Mouse (Mus musculus) kidney, embryonic 14.5 days (tissue): ENCODE measurements around the gene Il1rap. TPM values are rescaled to one million over a fixed set of nuclear protein-coding genes. Genes with fewer than 3 reads are reported as not detected.

Experiments
- ATAC-seq: fragments of 200-750 bp; cut with Nextera tagmentation; 2 replicates; pipeline ENCODE4 v1.8.0; 2017; ENCODE audit warnings: moderate number of reproducible peaks, mild to moderate bottlenecking, moderate TSS enrichment, moderate library complexity; ENCODE audit not compliant: low FRiP score, low TSS enrichment
- H3K27ac ChIP-seq: fragments of 300-500 bp; sonication (generic); 2 replicates; pipeline ENCODE4 v1.5.1; 2014; ENCODE audit warnings: low read depth, mild to moderate bottlenecking, low read length, moderate library complexity, mixed read lengths
- H3K27me3 ChIP-seq: fragments of 300-500 bp; sonication (generic); 2 replicates; pipeline ENCODE4 v1.6.1; 2014; ENCODE audit warnings: mild to moderate bottlenecking, low read length; ENCODE audit not compliant: control insufficient read depth, insufficient read depth
- H3K36me3 ChIP-seq: fragments of 300-500 bp; sonication (generic); 2 replicates; pipeline ENCODE4 v1.6.1; 2014; ENCODE audit warnings: low read length, mixed read lengths; ENCODE audit not compliant: control insufficient read depth, insufficient read depth
- H3K4me1 ChIP-seq: fragments of 300-500 bp; sonication (generic); 2 replicates; pipeline ENCODE4 v1.6.1; 2014; ENCODE audit warnings: low read length, mixed read lengths; ENCODE audit not compliant: control insufficient read depth, insufficient read depth
- H3K4me2 ChIP-seq: fragments of 300-500 bp; sonication (generic); replicated peaks from 2 replicates; pipeline ENCODE4 v1.6.1; 2014; ENCODE audit warnings: low read depth, mild to moderate bottlenecking, low read length
- H3K4me3 ChIP-seq: fragments of 300-500 bp; sonication (generic); 2 replicates; pipeline ENCODE4 v1.5.1; 2014; ENCODE audit warnings: mild to moderate bottlenecking, low read length
- H3K9ac ChIP-seq: fragments of 300-500 bp; sonication (generic); 2 replicates; pipeline ENCODE4 v1.6.1; 2014; ENCODE audit warnings: low read depth, mild to moderate bottlenecking, low read length, moderate library complexity
- H3K9me3 ChIP-seq: fragments of 300-500 bp; sonication (generic); 2 replicates; pipeline ENCODE4 v1.6.1; 2016; ENCODE audit warnings: low read length; ENCODE audit not compliant: control insufficient read depth
- WGBS: fragments of 180-500 bp; shearing (Covaris S2); extraction: QIAGEN DNeasy Blood & Tissue Kit; methylation state at CpG from one replicate; pipeline ENCODE4 v1.1.7; 2014; 5-methylcytosine and 5-hydroxymethylcytosine counted together
- polyA plus RNA-seq: library from polyadenylated mRNA; unstranded; fragments of >200 nt; fragmentation: Nextera tagmentation; extraction: Ambion mirVana; gene quantifications from 2 replicates; pipeline ENCODE4 v1.2.1, GENCODE M21; 2014

Gene Il1rap
- polyA plus RNA-seq, 1 experiment from 2014 or later, result 11.6 TPM

GRCm38 (mm10) chr16:26700440-26701103 lies 119.1 kb downstream of the Il1rap start:
- H3K4me1 ChIP-seq, result no peaks in the 10 kb centered on the region
- WGBS, result 81% methylated on average over 8 of the region's 8 CpGs
- ATAC-seq, result no peak
- H3K9me3 ChIP-seq, result no peaks in the 10 kb centered on the region
- no peak overlapping the region for H3K4me2 ChIP-seq
- H3K27ac ChIP-seq, result no peak overlapping the region
- H3K27me3 ChIP-seq, result no peaks in the 10 kb centered on the region
- no peak overlapping the region for H3K4me3 ChIP-seq
- H3K36me3 ChIP-seq, result no peaks in the 10 kb centered on the region
- H3K9ac ChIP-seq, result no peak overlapping the region

DNA sequence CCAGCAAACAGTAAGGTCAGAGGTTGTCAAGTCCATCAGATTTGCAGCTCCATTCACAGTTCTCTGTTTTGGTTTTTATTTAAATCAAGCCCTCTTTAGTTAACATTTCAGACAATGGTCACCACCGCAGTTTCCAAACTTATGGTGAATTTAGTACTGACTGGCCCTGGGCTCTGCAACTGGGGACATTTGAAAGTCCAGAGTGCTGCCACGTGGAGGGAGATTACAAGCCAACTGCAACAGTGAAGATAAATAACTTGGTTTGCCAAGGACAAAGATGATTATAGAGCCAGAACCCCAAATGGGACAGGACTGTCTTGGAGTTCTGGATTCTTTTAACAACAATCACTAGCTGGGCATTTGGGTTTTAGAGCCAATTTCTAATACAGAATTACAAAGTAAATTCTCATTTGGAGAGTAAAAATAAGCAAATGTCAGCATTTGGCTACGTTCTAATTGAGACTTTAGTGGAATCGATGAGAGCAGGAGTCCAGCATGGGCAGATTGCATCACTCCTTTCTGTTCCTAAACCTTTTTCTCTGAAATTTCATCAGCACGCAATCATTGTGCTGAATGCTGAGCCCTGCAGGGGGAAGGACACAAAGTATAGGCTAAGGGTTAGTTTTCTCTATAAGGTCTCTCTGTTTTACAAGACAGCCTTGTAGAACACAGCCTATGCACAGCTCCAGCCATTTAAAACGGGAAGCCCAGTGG lies 124.3 kb downstream of the Il1rap start:
- H3K36me3 ChIP-seq, result no peaks in the 10 kb centered on the region
- 80% methylated on average over 6 of the region's 6 CpGs for WGBS
- H3K4me1 ChIP-seq, result no peaks in the 10 kb centered on the region
- H3K4me3 ChIP-seq, result no peak overlapping the region
- no peak overlapping the region for H3K27ac ChIP-seq
- H3K9me3 ChIP-seq, result no peaks in the 10 kb centered on the region
- H3K9ac ChIP-seq, result no peak overlapping the region
- no peak for ATAC-seq
- H3K4me2 ChIP-seq, result no peak overlapping the region
- no peaks in the 10 kb centered on the region for H3K27me3 ChIP-seq

- Histone ChIP-seq H3K27me3 (no peaks in the 10 kb centered on the region), H3K4me3 (no peak overlapping the region), H3K9me3 (no peaks in the 10 kb centered on the region), H3K4me1 (no peaks in the 10 kb centered on the region), H3K27ac (no peak overlapping the region), H3K36me3 (no peaks in the 10 kb centered on the region), H3K4me2 (no peak overlapping the region), H3K9ac (no peak overlapping the region)
- 74% methylated on average over 2 of the region's 2 CpGs for WGBS
- ATAC-seq, result no peak
Observed at GRCm38 (mm10) chr16:26706503-26706902, 125.0 kb downstream of the Il1rap start.

- ATAC-seq, result no peak
Observed at GRCm38 (mm10) chr16:26710922-26711321, 129.4 kb downstream of the Il1rap start.

DNA sequence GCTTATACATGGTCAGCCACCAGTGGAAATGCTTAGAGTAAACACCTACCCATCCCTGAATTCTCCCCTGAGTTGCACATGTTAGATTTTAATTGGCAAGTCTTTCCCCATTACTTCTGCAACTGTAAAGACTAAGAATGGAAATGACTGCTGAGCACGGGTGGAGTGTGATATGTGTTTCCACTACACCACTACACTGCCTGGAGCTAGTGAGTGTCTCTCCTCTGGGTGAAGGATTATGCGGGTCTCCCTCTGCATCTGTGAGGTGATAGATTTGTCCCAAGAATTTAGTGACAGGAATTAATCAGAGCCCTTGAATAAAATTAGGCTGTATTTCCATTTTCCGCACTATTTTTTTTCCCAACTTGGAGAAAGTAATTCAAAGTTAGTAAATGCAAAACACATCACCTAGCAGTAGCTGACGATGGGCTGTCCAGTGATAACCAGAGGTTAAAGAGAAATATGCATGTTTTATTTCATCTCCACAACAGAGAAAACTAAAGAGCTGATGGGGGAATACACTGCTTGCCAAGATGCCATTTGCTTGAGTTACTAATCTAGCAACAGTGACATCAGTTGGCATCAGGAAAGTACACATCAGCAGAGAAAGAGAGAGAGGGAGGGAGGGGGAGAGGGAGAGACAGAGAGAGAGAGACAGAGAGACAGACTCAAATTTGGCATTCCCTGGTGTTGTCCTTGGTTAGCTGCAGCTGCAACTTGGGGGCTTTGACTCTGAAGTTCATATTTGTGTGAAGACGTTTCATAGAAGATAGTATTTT lies 132.2 kb downstream of the Il1rap start:
- no peak for ATAC-seq
- 86% methylated on average over 5 of the region's 5 CpGs for WGBS
- H3K36me3 ChIP-seq, result no peaks in the 10 kb centered on the region
- no peak overlapping the region for H3K4me3 ChIP-seq
- no peaks in the 10 kb centered on the region for H3K4me1 ChIP-seq
- H3K9ac ChIP-seq, result no peak overlapping the region
- no peaks in the 10 kb centered on the region for H3K9me3 ChIP-seq
- H3K4me2 ChIP-seq, result no peak overlapping the region
- no peaks in the 10 kb centered on the region for H3K27me3 ChIP-seq
- H3K27ac ChIP-seq, result no peak overlapping the region

More at GRCm38 (mm10) chr16:26710922-26711321, 129.4 kb downstream of the Il1rap start:
- 98% methylated on average over 3 of the region's 3 CpGs for WGBS
- no peaks in the 10 kb centered on the region for H3K36me3 ChIP-seq
- no peaks in the 10 kb centered on the region for H3K4me1 ChIP-seq
- H3K4me3 ChIP-seq, result no peak overlapping the region
- no peak overlapping the region for H3K27ac ChIP-seq
- H3K9ac ChIP-seq, result no peak overlapping the region
- H3K9me3 ChIP-seq, result no peaks in the 10 kb centered on the region
- H3K27me3 ChIP-seq, result no peaks in the 10 kb centered on the region
- no peak overlapping the region for H3K4me2 ChIP-seq

- Histone ChIP-seq H3K9ac (no peak overlapping the region), H3K27me3 (no peaks in the 10 kb centered on the region), H3K36me3 (no peaks in the 10 kb centered on the region), H3K4me2 (no peak overlapping the region), H3K4me1 (no peaks in the 10 kb centered on the region), H3K9me3 (no peaks in the 10 kb centered on the region), H3K4me3 (no peak overlapping the region), H3K27ac (no peak overlapping the region)
- no peak for ATAC-seq
- WGBS, result 87% methylated on average over 11 of the region's 11 CpGs
Observed at GRCm38 (mm10) chr16:26722464-26722863, 141.0 kb downstream of the Il1rap start.

DNA sequence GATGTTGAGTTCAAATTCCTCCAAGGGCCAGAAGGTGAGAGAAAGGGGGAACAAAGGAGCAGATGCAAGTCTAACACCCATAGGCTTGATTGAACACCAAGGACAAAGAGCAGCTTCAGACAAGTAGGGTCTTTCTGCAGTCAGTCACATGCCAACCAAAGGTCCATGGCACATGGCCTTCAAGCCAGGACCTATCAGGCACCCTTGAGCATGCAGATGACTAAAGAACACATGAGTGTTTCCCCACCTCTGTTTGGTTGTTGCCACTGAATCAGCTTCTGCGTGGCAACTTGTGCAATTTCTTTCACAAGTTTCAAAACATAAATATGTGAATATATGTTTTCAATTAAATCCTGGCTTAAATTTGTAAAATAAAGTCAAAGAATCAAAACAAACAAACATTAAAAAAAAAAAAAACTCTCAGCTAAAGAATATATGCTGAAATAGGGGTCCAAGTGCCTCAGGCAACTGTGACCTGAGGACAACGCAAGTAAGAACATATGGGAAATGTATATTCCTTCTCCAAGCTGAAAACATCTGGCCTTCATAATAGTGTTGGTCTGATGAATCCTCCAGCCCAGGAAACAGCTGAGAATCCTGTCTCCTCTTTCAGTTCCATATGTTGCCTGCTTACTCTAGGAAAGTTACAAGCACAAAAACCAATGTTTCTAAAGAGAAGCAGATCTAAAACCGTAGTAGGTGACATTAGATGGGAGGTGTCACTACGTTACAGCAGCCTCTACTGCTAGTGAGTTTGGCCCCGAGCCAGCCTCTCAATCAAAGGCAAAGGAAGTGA lies 142.6 kb downstream of the Il1rap start:
- ATAC-seq, result no peak
- 68% methylated on average over 5 of the region's 5 CpGs for WGBS
- no peak overlapping the region for H3K9ac ChIP-seq
- no peak overlapping the region for H3K27ac ChIP-seq
- no peak overlapping the region for H3K4me3 ChIP-seq
- no peak overlapping the region for H3K4me2 ChIP-seq
- no peaks in the 10 kb centered on the region for H3K9me3 ChIP-seq
- H3K27me3 ChIP-seq, result no peaks in the 10 kb centered on the region
- no peaks in the 10 kb centered on the region for H3K36me3 ChIP-seq
- no peaks in the 10 kb centered on the region for H3K4me1 ChIP-seq

DNA sequence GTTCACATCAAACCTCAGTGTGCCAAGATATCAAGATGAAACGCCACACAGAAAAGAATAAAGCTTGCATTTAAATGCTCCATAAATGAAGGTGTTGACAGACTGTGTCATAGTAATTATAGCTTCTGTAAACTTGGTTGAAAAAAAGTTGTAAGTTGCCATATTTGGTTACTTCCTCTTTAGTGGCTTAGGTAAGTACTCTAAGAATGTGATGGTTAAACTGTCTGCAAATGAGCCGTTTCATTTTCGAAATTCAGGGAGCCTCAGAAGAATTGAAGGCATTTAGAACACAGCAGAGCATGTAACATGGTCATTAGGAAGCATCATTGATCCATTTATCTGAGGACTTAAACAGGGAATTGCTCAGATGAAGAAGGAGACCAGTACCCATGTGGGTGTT lies 146.6 kb downstream of the Il1rap start:
- H3K9ac ChIP-seq, result no peak overlapping the region
- 77% methylated on average over 3 of the region's 3 CpGs for WGBS
- H3K9me3 ChIP-seq, result no peaks in the 10 kb centered on the region
- no peaks in the 10 kb centered on the region for H3K27me3 ChIP-seq
- no peaks in the 10 kb centered on the region for H3K36me3 ChIP-seq
- no peak for ATAC-seq
- H3K4me3 ChIP-seq, result no peak overlapping the region
- H3K27ac ChIP-seq, result no peak overlapping the region
- H3K4me1 ChIP-seq, result no peaks in the 10 kb centered on the region
- H3K4me2 ChIP-seq, result no peak overlapping the region
